Mouse (Mus musculus): ENCODE data around the gene Junb. TPM values are rescaled to one million over a fixed set of nuclear protein-coding genes. Genes with fewer than 3 reads are reported as not detected.

Junb gene
- 100 to 1,000 TPM in 1 of 2 experiments, 10 to 100 TPM in 1; 28.7 to 134 TPM for total RNA-seq (2021)
- long read RNA-seq, experiment 1, transcript Junb-201 (1 exons, 1,809 nt): major isoform, 732 of 732 reads
- long read RNA-seq, experiment 1, partial matches to known transcripts: 0 of 732 reads
- long read RNA-seq, experiment 1, other reads (novel, unspliced or antisense): 0 of 732 reads
- long read RNA-seq, experiment 2, transcript Junb-201 (1 exons, 1,809 nt): major isoform, 145 of 145 reads
- long read RNA-seq, experiment 2, partial matches to known transcripts: 0 of 145 reads
- long read RNA-seq, experiment 2, other reads (novel, unspliced or antisense): 0 of 145 reads

DNA sequence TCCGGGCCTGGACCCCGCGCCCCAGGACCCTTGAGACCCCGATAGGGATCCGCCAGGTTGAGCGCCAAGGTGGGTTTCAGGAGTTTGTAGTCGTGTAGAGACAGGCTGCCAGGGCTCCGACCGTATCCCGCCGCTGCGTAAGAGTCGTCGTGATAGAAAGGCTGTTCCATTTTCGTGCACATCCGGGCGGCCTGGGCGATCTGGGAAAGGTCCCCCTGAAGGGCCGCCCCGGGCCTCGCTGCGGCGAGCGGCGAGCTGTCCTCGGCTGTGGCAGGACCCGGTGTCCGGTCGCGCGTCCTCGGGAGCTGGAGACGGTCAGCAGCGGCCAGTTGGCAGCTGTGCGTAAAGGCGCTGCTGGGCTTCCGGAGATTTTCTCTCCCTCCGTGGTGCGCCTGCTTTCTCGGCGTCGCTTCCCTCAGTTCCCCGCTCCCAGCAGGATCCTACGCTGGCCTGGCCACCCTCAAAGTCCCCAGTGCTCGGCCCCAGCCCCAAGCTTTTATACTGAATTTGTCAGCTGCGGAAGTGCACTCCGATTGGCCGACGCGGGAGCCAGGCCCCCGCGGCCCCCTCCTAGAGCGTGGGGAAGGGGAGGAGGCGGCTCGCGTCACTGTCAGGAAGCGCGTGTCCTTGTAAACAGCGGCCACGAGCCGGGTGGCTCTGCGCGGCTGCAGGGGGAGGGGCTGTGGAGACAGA lies at the start of gene Junb:
Junb (minus strand) TSS at position 471 of the 693 bp plus-strand sequence.
- DNase-seq: peak; percentile 99

DNA sequence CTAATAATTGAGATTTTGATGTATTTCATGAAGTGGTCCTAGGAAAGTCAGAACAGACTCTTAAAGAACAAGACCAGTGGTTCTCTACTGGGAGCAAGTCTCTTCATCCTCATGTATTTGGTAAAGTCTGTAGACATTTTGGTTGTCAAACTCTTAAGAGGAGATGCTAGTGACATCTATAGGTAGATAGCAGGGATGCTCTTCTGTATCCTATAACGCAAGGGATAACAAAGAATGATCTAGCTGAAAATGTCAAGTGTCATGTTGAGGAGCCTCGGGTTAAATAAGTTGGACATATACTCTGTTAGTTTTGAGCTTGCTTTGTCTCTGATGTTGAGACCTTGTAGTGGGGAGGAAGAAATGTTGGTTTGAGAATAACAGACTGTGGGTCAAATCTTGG lies 49.4 kb upstream of the Junb start:
- no peak for DNase-seq

GRCm38 (mm10) chr8:85027516-85027855 lies 49.0 kb upstream of the Junb start:
- no peak for DNase-seq

DNA sequence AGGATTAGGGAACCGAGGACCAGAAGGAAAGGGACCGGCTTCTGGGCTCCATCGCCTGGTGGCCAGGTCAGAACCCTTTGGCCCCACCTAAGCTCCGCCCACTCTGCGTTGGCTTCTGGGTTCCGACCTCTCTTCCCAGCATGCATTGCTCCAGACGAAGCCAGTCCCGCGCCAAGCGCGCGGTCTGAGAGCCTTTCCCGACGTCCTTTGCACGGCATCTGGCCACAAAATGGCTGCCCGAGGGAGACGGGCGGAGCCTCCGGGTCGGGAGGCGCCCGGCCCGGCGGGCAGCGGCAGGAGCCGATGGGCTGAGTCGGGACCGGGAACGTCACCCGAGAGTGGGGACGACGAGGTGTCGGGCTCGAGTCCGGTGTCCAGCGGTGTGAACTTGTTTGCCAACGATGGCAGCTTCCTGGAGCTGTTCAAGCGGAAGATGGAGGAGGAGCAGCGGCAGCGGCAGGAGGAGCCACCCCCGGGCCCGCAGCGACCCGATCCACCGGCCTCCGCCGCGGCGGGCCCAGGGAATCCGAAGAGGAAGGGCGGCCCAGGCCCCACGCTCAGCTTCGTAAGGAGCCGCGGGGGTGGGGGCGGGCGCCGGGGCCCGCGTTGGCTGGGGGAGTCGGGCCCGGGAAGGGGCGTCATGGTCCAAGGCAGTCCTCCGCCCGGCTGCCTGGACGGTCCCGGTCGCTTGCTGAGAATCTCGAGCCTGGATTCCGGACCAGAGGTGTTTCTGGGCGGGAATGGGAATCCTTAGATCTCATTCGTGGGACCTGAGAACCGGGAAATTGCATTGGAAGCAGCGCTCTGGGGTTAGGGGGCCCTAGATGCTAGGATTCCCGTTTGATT lies 48.4 kb upstream of the Junb start, which contains the start of gene Trir:
Trir (plus strand) TSS at position 154 of the 846 bp plus-strand sequence.
- peak; percentile 97 for DNase-seq

DNA sequence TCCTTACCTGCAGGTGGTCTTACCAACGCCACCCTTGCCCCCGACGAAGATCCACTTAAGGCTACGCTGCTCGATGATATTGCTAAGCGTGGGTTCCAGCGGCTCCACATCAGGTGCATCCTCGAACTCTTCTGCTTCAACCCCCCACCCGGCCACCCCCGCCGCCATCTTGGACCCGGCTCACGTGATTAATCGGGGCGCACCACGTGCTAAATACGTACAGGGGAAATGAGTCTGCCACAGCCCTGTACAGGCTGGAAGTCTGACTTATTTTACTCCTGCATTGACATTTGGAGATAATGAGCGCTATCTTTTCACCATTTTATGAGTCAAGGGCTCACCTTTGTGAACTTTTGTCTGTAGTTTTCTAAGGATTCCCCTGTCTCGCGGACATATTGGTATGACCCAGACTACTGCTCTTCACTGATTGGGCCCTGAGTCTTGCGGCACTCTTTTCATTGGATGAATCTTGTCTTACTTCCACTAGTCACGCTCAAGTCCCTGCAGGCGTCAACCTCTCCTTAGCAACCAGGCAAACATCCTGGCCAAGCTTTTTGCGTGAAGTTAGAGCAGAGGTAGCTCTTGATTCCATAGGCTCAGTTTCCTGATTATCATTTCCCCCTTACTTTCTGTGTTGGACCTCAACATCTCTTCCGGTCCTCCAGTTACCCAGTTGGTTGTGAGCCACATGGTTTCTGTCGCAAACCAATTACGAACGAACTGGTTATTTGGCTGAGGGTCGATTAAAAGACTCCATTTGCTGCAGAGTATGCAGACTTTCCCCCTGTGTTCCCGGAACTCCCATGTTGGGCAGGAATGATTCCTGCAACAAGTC lies 46.8 kb upstream of the Junb start, which contains the start of gene Asna1:
Asna1 (minus strand) TSS at position 184 of the 835 bp plus-strand sequence.
- peak; percentile 86 for DNase-seq

GRCm38 (mm10) chr8:85023846-85024245 lies 45.3 kb upstream of the Junb start:
- no peak for DNase-seq

DNA sequence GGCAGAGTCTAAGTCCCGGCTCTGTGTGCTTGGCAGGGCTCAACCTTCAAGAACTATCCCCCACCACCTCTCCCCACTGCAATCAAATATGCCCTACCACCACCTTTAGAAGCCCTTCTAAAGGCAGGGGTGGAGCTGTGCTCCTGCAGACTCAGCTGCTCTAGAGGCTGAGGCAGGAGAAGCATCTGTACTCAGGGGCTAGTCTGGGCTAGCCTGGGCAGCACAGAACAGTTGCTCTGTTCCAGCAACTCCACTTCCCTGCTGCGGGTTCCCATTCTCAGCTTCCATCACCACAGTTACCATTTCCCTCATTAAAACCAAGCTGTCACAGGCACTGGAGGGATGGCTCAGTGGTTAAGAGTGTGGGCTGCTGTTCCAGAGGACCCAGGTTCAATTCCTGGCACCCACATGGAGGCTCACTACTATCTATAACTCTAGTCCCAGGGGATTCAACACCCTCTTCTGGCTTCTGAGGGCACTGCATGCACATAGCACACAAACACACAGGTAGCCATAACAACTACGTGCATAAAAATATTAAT lies 43.1 kb upstream of the Junb start:
- no peak for DNase-seq

DNA sequence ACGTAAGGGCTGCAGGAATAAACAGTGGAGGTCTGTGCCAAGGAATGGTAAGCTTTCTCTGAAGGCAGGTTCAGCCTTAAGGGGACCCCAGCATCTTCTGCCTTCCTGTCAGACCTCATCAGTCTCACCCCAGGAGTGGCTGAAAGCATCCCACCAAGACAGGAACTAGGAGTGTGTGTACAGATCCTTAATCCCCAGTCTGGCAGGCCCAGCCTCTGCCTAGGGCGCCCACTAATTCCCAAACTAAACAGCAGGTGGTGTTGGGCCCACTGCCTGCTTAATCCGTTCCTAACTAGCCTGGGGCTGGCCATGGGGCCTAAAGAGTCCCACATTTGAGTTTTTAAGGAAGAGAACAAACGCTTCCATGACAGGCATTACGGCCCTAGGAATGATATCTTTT lies 38.7 kb upstream of the Junb start:
- no peak for DNase-seq

DNA sequence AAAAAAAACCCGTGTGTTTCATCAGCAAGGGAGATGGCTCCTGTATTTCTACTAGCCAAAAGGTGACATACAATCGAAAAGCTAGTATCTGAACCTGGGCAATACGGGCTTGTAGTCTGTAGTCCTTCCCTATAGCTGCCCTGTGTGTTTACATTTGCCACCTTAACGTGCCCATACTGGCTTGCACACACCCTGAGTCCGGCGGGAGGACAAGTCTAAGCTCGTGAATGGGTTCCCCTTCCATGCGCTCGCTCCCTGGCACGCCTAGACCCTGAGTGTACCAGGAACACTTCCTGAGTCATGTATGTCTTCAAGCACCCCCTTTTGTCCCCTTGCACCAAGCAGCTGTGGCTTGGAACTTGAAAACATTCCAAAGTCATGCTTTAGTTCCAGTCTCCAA lies 38.2 kb upstream of the Junb start:
- DNase-seq: no peak

DNA sequence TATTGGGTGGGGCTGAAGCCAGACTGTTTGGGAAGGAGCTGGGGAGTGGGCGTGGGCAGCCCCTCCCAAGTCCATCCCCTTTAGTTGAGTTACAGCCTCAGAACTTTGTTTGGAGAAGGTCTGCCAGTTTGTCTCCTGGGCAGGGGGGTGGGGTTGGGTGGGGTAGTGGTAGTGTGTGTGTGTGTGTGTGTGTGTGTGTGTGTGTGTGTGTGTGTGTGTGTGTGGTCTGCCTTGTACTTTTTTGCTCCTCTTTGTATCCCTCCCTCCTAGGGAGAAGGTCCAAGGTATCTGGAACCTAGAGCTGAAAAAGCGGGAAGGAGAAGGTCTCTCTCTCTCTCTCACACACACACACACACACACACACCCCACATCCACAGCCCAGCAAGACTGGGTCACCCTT lies 35.9 kb upstream of the Junb start, which contains the start of gene Best2:
Best2 (minus strand) TSS at position 101 of the 400 bp plus-strand sequence.
- DNase-seq: no peak

- peak; percentile 79 for DNase-seq
These were observed 34.8 kb upstream of the Junb start for GRCm38 (mm10) chr8:85013230-85013840.

DNA sequence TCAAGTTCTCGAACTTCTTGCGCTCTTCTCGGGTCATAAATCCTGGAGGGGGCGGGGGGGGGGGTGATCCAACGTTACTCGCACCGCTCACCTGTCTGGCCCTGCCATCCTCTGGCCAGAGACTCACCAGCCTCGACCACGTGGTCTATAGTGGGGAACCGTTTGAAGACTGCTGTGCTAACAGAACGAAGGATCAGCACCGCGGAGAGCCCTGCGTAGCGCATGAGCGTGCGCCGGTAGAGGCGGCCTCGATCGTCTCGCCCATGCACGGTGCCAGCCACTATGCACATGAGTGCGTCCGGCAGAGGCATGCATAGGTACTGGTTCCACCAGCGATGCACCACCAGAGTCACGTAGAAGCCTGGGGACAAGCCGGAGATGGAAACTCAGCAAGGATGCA lies 32.7 kb upstream of the Junb start:
- DNase-seq: no peak

DNA sequence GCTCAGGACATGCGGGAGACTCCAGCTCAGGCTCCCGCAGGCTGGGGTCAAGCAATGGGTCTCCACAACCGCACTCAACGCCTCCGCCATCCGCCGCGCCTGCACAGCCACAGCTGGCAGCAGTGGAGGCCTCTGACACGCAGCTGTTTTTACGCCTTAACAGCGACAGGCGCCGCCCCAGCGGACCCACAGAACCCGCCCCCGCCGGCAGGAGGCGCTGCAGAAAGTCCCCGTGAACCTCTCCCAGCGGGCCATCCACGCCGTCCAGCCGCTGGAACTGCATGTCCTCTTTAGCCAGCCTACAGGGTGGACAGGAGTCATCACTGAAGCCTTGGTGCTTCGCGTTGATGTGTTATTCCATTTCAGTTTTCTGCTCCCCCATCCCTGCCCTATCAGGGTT lies 29.2 kb upstream of the Junb start:
- DNase-seq: peak; percentile 70

DNA sequence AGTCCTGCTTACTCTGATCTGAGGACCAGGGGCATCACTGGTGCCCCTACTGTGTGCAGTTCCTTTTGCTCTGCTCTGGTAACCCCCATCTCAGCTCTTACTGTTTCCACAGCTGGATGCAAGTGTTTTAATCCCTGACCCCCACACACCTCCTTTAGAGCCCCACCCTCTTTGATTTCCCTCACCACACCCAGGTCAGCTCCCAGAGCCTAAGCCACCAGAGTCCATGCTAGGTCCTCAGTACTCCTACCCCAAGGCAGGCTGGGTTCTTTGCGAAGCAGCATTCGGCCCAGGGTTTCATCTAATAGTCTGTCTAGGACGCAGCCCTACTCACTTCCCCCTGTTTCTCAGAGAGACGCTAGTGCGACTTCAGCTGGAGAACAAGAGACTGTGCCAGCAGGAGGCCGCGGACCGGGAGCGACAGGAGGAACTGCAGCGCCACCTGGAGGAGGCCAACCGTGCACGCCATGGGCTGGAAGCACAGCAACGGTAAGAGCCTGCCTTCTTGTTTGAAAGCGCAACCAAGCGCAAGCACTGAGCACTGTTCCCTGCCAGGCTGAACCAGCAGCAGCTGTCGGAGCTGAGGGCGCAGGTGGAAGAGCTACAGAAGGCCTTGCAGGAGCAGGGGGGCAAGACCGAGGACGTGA lies 19.3 kb upstream of the Junb start:
- peak; percentile 94 for DNase-seq

- no peak for DNase-seq
These were observed 18.5 kb upstream of the Junb start for GRCm38 (mm10) chr8:84996978-84997377.

GRCm38 (mm10) chr8:84995680-84996079 lies 17.2 kb upstream of the Junb start:
- no peak for DNase-seq

DNA sequence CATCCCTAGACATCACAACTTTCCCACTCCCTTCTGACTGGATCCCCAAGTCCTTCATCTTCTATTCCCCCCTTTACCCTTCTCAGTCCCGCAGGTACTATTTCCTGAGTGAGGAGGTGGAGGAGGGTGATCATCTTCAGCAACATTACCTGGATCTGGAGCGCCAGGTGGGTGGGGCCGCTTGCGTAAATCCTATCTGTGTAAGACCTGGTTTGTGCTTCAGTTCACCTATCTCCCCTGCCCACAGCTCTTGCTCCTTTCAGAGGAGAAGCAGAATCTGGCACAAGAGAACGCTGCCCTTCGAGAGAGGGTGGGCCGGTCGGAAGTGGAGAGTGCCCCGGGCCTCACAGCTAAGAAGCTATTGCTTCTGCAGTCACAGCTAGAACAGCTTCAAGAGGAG lies 15.9 kb upstream of the Junb start:
- DNase-seq: no peak

- no peak for DNase-seq
These were observed 12.3 kb upstream of the Junb start for GRCm38 (mm10) chr8:84990836-84991235.

GRCm38 (mm10) chr8:84990349-84990748 lies 11.8 kb upstream of the Junb start, which contains the start of gene Hook2:
TSS of gene Hook2 (plus strand) at chr8:84990603.
- peak; percentile 98 for DNase-seq

DNA sequence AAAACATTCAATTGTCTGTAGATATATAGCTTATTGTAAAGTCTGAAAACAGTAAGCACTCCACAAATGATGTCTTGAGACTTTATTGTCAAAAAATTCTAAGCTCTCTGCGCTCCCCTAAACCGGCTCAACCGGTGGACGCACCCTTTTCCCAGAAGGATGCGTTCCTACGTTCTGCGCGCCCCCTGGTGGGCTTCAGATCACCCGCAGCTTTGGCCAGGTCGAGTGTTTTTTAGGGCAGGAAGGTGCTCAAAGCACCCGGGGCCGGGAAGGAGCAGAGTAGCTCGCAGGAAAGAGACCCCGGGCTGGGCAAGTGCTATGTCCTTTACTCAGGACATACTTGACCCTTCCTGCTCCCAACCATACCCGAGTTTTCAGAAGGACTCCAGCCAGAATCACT lies 11.3 kb upstream of the Junb start:
- peak; percentile 96 for DNase-seq

Measured in adrenal gland, postnatal 10 days (tissue).